Mouse (Mus musculus): ENCODE measurements around the gene Spem1.

GRCm38 (mm10) chr11:69799394-69800137 is 22.4 kb downstream of the Spem1 start:
- no peak for TF ChIP-seq CTCF (IDR thresholded peaks at IDR 0.05)
- TF ChIP-seq EP300 (IDR thresholded peaks at IDR 0.05) = no peak
